Mouse (Mus musculus): ENCODE measurements around the gene Coq10a. TPM values are rescaled to one million over a fixed set of nuclear protein-coding genes. Genes with fewer than 3 reads are reported as not detected.
"Not testable (repeated sequence)": the region's sequence is repeated elsewhere in the genome, so short reads cannot be mapped to it uniquely, and the experiment has no call there.

Gene Coq10a
- total and polyA plus RNA-seq, 3 experiments: 332 to 391 (median 356) TPM

GRCm38 (mm10) chr10:128335582-128335981, 33.2 kb downstream of the Coq10a start:
- Histone ChIP-seq H3K36me3 (ENCODE audit: control insufficient read depth, insufficient read depth, low read length) (peaks cover 19% of the 10 kb centered on the region), H3K27me3 (ENCODE audit: control insufficient read depth, insufficient read depth, low read length) (no peaks in the 10 kb centered on the region), H3K79me2 (replicated peaks; ENCODE audit: control insufficient read depth, insufficient read depth, low read length) (peaks cover 6% of the 10 kb centered on the region), H3K27ac (peak overlapping the region; percentile 90), H3K4me1 (ENCODE audit: control insufficient read depth, insufficient read depth, low read length) (peaks cover 10% of the 10 kb centered on the region), H3K4me3 (no peak overlapping the region), H3K9ac (ENCODE audit: low read depth, low read length) (no peak overlapping the region)
- peak; percentile 70; the same call in 1 of the 2 replicates for TF ChIP-seq EP300 (IDR thresholded peaks at IDR 0.05; ENCODE audit: insufficient read depth, low read depth, low read length)
- peak; percentile 81 for TF ChIP-seq CTCF (IDR thresholded peaks at IDR 0.05)
- TF ChIP-seq POLR2A (IDR thresholded peaks at IDR 0.05; ENCODE audit: insufficient read depth, low read depth, low read length): 0 out of 2 replicates have a peak, but pooled peaks have one; percentile 17
- 5% methylated on average over 4 of the region's 4 CpGs for WGBS
- intact Hi-C loops (cut with DNase I): loop anchor here (1.0 to 5.0 kb wide), 4 partner anchors 23 to 199 kb away; partner anchors contain the start of gene Ankrd52
- DNase-seq: peak; percentile 76 to 82

GRCm38 (mm10) chr10:128332358-128333249, 36.2 kb downstream of the Coq10a start:
- H3K27ac ChIP-seq; H3K9ac ChIP-seq (ENCODE audit: low read depth, low read length); H3K27me3 ChIP-seq (ENCODE audit: control insufficient read depth, insufficient read depth, low read length); DNase-seq; H3K79me2 ChIP-seq (replicated peaks; ENCODE audit: control insufficient read depth, insufficient read depth, low read length); H3K4me1 ChIP-seq (ENCODE audit: control insufficient read depth, insufficient read depth, low read length); H3K36me3 ChIP-seq (ENCODE audit: control insufficient read depth, insufficient read depth, low read length); H3K4me3 ChIP-seq; intact Hi-C loops (cut with DNase I): not testable (repeated sequence)
- WGBS: 72% methylated on average over 6 of the region's 6 CpGs

DNA sequence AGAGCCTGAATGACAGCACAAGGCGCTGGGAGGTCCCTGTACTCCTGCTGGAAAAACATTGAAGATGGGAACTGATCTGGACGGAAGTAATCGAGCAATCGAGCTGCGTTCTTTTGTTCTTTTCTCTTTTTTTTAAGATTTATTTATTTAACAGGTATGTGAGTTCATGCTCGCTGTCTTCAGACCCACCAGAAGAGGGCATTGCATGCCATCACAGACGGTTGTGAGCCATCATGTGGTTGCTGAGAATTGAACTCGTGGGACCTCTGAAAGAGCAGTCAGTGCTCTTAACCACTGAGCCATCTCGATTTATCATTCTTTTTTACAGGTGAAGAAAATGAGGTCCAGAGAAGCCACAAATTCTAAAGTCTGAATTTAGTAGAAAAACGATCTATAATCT, 41.2 kb downstream of the Coq10a start:
- no peak for DNase-seq
- Histone ChIP-seq H3K27me3 (ENCODE audit: control insufficient read depth, insufficient read depth, low read length) (no peaks in the 10 kb centered on the region), H3K9ac (ENCODE audit: low read depth, low read length) (no peak overlapping the region), H3K79me2 (replicated peaks; ENCODE audit: control insufficient read depth, insufficient read depth, low read length) (no peaks in the 10 kb centered on the region), H3K4me1 (ENCODE audit: control insufficient read depth, insufficient read depth, low read length) (peaks cover 4% of the 10 kb centered on the region), H3K4me3 (no peak overlapping the region), H3K27ac (no peak overlapping the region), H3K36me3 (ENCODE audit: control insufficient read depth, insufficient read depth, low read length) (no peaks in the 10 kb centered on the region; the same call in 1 of the 2 replicates)
- intact Hi-C loops (cut with DNase I): no loop called here
- WGBS: 87% methylated on average over 10 of the region's 10 CpGs
- TF ChIP-seq CTCF (IDR thresholded peaks at IDR 0.05) (peak; percentile 33), POLR2A (IDR thresholded peaks at IDR 0.05; ENCODE audit: insufficient read depth, low read depth, low read length) (no peak)

DNA sequence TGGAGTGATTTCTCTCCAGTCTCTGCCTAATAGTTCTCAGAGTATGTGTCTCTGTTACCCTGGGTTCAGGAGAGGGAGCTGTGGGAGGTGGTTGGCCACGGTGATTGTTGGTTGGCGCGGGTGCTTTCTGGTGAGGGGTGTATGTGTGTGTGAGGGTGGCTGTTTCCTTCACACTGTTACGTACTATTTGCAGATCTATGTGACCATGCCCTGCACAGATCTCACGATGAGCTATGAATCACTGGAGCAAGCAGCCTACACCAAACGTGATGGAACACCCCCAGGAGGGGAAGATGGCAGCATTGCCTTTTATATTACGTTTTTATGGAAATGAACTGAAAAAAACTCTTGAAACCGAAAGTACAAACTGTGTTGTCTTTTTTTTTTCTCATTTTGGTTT, 42.0 kb downstream of the Coq10a start:
- no peaks in the 10 kb centered on the region for H3K79me2 ChIP-seq (replicated peaks; ENCODE audit: control insufficient read depth, insufficient read depth, low read length)
- no peaks in the 10 kb centered on the region; the same call in 1 of the 2 replicates for H3K36me3 ChIP-seq (ENCODE audit: control insufficient read depth, insufficient read depth, low read length)
- H3K4me1 ChIP-seq (ENCODE audit: control insufficient read depth, insufficient read depth, low read length): peaks cover 4% of the 10 kb centered on the region
- intact Hi-C loops (cut with DNase I): no loop called here
- H3K27me3 ChIP-seq (ENCODE audit: control insufficient read depth, insufficient read depth, low read length): no peaks in the 10 kb centered on the region
- H3K9ac ChIP-seq (ENCODE audit: low read depth, low read length): no peak overlapping the region
- no peak for DNase-seq
- no peak overlapping the region for H3K4me3 ChIP-seq
- H3K27ac ChIP-seq: no peak overlapping the region
- TF ChIP-seq CTCF (IDR thresholded peaks at IDR 0.05) (no peak), EP300 (IDR thresholded peaks at IDR 0.05; ENCODE audit: insufficient read depth, low read depth, low read length) (no peak), POLR2A (IDR thresholded peaks at IDR 0.05; ENCODE audit: insufficient read depth, low read depth, low read length) (no peak)
- 94% methylated on average over 8 of the region's 8 CpGs for WGBS

DNA sequence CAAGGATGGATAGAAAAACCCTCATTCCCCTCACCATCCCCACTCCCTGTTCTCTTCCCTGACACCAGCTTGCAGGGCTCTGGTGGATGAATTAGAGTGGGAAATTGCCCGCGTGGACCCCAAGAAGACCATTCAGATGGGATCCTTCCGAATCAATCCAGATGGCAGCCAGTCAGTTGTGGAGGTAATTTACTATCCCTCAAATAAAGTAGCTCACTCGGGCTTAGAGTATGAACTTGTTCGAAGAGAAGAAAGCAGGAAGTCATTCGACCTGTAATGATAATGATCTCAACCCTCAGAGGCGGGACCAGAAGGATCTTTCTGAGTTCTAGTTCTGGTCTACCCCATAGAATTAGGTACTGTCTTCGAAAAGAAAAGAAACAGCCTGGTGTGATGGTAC, 45.3 kb downstream of the Coq10a start:
- Histone ChIP-seq H3K4me3 (no peak overlapping the region; the same call in 1 of the 2 replicates), H3K9ac (ENCODE audit: low read depth, low read length) (no peak overlapping the region), H3K36me3 (ENCODE audit: control insufficient read depth, insufficient read depth, low read length) (no peaks in the 10 kb centered on the region; the same call in 1 of the 2 replicates), H3K4me1 (ENCODE audit: control insufficient read depth, insufficient read depth, low read length) (peaks cover 4% of the 10 kb centered on the region), H3K27me3 (ENCODE audit: control insufficient read depth, insufficient read depth, low read length) (no peaks in the 10 kb centered on the region), H3K27ac (no peak overlapping the region), H3K79me2 (replicated peaks; ENCODE audit: control insufficient read depth, insufficient read depth, low read length) (no peaks in the 10 kb centered on the region)
- intact Hi-C loops (cut with DNase I): loop anchor here (2.0 kb wide), 1 partner anchor 13 kb away; the partner anchor contains the start of gene Cs
- no peak for DNase-seq
- 63% methylated on average over 8 of the region's 8 CpGs for WGBS
- TF ChIP-seq POLR2A (IDR thresholded peaks at IDR 0.05; ENCODE audit: insufficient read depth, low read depth, low read length) (no peak), EP300 (IDR thresholded peaks at IDR 0.05; ENCODE audit: insufficient read depth, low read depth, low read length) (no peak), CTCF (IDR thresholded peaks at IDR 0.05) (no peak)

All from heart, adult 2 months (tissue).